ENCODE assay signal across 20 mouse cellular contexts in the genomic region with DNA sequence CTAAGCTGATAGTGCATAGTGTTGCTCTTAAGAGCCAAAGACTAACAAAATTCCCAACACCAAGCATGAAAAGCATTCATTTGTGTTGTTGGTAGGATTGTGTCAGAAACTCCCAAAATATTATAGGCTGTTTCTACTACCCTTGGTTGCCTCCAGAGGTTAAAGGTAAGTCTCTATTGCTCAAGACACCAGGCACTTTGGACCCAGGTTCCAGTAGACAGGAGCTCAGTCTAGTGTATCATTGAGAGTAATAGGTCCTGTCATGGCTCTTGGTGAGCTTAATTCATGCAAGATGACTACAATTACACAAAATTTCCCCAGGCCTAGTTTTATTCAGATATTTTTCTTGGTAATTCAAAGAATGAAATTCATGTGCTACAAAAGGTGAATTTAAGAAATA.
"Had no signal": no experiment of that assay in that cellular context is flagged by ENCODE, and none has a peak within 500 bp of the region (broad histone marks: within the 10 kb centered on the region; RNA-seq: fewer than 3 reads in every experiment).

No protein-coding gene starts in this region.

- H3K9ac ChIP-seq: heart, embryonic 12.5 days; hindbrain, embryonic 12.5 days; hindbrain, embryonic 14.5 days; intestine, embryonic 15.5 days; limb, embryonic 12.5 days; liver, embryonic 13.5 days; liver, embryonic 15.5 days; liver, postnatal 0 days had no signal

- H3K4me3 ChIP-seq: gastrocnemius, adult 2 months; heart, embryonic 10.5 days; heart, embryonic 12.5 days; hindbrain, embryonic 10.5 days; hindbrain, embryonic 12.5 days; intestine, embryonic 15.5 days; layer of hippocampus, adult 2 months; left cerebral cortex, adult 2 months; limb, embryonic 10.5 days; limb, embryonic 12.5 days; liver, embryonic 13.5 days; liver, embryonic 15.5 days had no signal

- DNase-seq: gastrocnemius, adult 2 months; gastrocnemius, postnatal 10 days; gastrocnemius, postnatal 25 days; heart, adult 18-20 months; heart, postnatal 10 days; heart, postnatal 4 days; liver, embryonic 13.5 days; liver, postnatal 0 days had no signal

- H3K27me3 ChIP-seq: heart, embryonic 12.5 days; hindbrain, embryonic 12.5 days; intestine, embryonic 15.5 days; limb, embryonic 12.5 days; liver, embryonic 13.5 days; liver, embryonic 15.5 days had no signal

- H3K36me3 ChIP-seq: heart, embryonic 10.5 days; heart, embryonic 12.5 days; hindbrain, embryonic 10.5 days; hindbrain, embryonic 12.5 days; intestine, embryonic 15.5 days; limb, embryonic 10.5 days; limb, embryonic 12.5 days; liver, embryonic 13.5 days; liver, embryonic 15.5 days had no signal

- H3K27ac ChIP-seq: gastrocnemius, adult 2 months; heart, embryonic 10.5 days; hindbrain, embryonic 10.5 days; hindbrain, embryonic 12.5 days; hindbrain, embryonic 14.5 days; intestine, embryonic 15.5 days; kidney, postnatal 0 days; layer of hippocampus, adult 2 months; left cerebral cortex, adult 2 months; limb, embryonic 10.5 days; limb, embryonic 12.5 days; liver, embryonic 13.5 days; liver, embryonic 15.5 days had no signal

- H3K4me1 ChIP-seq: heart, embryonic 10.5 days; heart, embryonic 12.5 days; intestine, embryonic 15.5 days; limb, embryonic 10.5 days; liver, embryonic 13.5 days; liver, embryonic 15.5 days had no signal
